Mouse (Mus musculus) CD4-positive helper T cell, adult 2 months (primary cell): Measurements from ENCODE around the gene Rab37.

ENCODE experiments used
- DNase-seq: peaks from one replicate; pipeline ENCODE4 v3.0.0-alpha.2; 2012; ENCODE audit warnings: low read depth, missing footprints, low spot score

Rab37 gene

DNA sequence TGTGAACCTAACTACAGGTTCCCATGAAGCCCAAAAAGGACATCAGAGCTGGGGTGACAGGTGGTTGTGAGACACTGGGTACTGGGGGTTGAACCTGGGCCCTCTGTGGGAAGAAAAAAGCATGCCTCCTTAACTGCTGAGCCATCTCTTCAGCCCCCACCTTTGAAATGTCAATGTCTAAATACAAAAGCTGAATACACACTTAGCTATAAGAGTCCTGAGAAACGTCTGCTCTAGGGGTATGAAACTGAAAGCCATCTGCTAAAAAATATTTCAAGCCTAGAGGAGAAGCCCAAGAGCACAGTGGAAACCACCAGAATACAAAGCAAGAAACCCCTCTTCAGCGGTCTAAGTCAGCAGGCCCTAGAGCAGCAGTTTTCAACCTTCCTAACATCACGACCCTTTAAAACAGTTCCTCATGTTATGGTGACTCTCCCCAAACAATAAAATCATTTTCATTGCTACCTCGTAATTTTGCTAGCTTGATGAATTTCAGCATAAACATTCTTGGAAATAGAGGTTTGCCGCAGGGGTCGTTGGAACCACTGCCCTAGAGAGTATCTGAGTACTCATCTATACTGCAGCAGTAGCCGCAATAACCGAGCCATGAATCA is 40.6 kb downstream of the Rab37 start:
- no peak for DNase-seq

DNA sequence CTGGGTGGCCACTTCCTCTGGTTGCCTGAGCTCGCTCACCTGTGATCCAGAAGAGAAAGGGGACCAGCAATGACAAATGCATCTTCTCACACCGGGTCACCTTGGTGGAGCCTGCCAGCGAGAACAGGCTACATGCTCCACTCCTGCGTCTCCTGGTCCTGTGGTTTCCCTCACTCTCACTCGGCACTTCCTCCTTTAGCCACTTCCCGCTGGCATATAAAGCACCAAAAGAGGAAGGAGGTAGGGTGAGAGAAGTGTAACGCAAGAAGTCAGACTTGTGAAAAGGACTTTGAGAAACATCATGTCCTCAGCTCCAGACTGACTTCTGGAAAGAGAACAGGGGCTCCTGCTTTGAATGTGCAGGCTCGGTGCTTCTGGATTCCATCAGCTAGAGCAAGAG is 42.6 kb downstream of the Rab37 start, which contains the start of gene Cd300lf:
Gene Cd300lf (minus strand): TSS at position 193 of the 400 bp plus-strand sequence.
- no peak for DNase-seq

DNA sequence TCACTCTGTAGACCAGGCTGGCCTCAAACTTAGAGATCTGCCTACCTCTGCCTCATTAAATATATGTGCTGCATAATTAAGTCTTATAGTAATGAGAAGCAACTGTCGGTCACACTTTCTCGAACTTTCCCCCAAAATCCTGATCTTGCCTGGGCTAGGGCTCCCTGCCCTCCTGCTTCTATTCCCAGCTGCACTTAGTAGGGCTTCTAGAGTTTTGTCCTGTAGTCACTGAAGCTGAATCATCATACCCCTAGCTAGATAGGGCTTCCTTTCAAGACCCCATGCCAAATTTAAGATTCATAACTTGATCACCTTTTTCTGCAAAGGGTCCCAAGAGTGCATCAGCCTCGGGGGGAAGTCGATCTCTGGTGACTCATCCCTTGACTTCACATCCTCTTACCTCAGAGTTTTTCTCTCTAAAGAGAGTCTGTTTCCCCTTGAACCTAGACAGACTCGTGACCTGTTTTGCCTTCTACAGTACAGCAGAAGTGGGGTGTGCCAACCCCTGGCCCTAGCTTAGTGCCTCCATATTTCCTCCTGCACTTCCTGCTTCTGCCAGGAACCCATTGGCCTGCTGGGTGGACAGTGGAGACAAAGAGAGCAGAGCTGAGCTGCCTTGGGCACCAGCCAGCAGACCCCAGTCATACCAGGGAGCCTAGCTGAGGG is 47.5 kb downstream of the Rab37 start:
- no peak for DNase-seq

DNA sequence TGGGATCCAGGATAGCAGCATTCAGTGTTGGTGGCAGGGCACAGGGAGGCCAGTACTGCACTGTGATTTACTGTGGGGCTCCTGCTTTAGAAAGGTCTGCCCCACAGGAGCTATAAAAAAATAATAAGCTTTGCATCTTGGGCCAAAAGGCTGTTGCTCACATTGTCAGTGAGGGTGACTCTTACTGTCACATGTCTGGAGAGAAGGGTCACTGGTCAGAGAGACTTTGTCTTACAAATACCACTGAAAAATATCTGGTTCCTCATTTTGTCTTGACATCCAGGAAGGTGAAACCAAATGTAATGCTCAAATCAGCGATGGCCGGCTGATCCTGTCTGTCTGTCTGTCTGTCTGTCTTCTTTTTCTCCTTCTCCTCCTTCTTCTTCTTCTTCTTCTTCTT is 50.7 kb downstream of the Rab37 start:
- no peak for DNase-seq

DNA sequence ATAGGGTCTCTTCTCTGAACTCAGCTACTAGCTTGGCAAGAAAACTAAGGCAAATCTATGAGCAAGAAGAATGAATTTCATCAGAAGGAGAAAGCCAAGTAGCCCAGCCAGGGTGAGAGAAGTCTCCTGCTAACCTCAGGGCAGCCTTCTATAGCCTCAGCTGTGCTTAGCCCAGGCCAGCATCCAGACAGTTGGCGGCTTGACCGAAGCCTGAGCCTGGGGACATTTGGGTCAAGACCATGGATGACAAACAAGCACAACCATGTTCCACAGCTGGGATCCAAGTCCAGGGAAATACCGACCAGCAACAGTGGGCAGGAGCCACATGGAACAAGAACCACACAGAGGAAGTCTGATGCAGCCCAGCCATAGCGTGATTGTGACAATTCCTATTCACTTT is 56.6 kb downstream of the Rab37 start:
- DNase-seq = no peak

DNA sequence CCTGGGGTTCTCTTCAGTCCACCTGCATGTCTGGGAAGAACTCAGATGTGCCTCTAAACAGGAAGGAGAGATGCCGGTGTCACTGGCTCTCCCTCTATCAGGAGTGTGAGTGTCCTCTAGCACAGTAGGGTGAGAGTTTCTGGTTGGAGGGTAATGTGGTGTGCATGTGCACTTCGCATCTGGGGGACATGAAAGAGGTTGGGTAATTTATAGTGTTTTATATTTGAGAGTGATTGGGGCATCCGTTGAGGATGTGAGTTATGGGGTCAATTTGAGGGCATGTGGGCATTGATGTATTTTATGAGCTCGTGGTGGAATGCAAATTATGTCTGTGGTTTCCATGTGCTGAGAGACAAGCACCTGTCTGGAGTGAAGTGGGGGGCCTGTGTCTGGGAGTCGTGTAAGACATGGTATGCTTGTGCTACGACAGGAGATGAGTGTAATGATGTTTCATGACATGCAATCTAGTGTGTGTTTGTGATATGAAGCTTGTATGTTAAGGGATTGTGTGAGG is 59.6 kb downstream of the Rab37 start:
- DNase-seq = no peak

DNA sequence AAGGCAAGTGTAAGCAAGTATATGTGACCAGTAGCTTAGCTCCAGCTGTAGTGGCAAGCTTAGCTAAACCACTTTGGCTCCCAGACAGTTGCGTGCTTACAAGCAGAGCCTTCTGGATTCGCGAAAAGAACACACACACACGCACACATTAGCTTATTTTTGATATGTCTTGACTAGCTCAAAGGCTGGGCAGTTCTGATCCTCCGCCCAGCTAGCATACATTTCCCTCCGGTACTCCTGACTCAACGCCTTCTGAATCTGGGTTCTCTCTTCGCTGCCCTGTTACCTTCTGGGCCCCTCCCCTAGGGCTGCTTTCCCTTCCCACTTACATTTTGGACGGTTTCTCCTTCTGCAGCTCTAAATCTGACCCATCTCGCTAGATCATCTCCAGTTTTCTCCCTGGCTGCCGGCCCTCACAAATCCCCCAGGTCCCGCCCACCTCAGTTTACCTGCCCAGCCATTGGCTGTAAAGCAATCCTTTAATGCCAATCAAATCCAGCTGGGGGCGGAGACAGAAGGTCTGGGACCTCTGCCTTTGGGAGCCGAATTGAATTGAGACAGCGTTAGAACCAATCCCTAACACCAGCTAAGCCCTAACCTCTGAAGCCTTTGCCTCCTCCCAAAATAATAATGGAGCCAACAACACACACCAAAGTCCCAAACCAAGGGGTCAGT is 60.7 kb downstream of the Rab37 start:
- no peak for DNase-seq

DNA sequence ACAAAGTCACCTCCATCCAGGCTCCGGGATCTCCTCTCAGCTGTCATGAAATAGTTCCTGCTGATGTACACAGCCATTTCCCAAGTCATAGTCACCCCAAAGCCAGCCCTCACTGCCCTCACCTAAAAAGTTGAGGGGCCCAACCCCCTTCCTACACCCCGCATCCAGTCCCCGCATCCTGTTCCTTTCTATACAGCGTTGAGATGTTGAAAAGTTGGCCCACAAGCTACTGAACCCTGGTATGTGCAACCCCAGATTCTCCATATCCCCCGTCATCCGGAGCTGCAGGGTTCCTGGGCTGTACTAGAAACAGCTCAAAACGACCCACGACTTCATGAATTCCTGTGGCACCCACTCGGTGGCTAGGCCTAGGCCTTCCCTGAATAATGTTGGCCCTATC is 61.9 kb downstream of the Rab37 start:
- no peak for DNase-seq

DNA sequence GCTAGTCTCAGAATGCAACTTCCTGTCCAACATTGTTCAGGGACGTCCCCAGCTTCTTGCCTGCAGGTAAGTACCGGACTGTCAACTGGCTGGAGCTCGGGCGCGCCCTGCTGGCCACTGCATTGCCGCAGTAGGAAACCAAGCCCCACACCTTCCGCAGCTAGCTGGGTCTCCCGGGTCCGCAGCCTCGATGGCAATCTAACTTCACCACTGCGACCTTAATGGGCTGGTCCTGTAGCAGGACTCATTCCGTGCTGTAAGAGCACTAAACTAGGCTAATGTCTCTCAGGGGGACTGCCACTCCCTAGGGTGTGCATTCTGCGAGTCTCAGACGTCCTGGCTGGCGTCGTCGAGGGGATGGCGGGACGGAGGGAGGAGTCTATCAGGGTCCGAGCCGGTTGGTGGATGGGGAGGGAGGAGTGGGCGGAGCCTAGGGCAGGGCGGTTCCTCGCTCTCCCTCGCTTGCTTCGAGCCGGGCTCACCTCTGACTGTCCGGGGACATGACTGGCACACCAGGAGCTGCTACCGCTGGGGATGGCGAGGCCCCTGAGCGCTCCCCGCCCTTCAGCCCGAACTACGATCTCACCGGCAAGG is 62.6 kb downstream of the Rab37 start:
- peak; percentile 95 for DNase-seq

DNA sequence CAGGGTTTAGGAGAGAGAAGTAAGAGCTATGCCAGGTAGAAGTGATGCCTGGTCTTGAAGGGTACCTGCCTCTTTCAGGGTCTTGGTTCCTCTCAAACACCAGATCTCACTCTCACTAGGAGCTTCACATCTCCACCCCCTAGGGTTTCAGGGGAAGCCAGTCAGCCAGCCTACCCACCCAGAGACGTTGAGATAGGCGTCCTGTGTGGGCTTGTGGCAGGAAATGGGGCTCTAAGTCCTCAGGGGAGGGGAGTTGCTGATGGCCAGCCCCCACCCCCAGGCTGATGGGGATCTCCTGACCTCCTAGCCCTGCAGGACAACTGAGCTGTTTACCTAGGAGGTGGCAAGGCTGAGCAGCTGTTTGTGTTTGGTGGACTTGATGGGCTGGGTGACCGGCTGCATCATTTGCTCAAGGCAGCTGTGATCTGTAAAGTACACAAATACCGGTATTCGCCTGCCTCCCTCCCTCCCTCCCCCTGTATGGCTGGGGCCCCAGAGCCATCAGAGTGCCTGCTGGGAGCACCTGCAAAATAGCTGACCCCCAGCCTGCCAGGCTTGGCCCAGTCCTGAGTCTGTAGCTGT is 63.9 kb downstream of the Rab37 start:
- DNase-seq = peak; percentile 69

DNA sequence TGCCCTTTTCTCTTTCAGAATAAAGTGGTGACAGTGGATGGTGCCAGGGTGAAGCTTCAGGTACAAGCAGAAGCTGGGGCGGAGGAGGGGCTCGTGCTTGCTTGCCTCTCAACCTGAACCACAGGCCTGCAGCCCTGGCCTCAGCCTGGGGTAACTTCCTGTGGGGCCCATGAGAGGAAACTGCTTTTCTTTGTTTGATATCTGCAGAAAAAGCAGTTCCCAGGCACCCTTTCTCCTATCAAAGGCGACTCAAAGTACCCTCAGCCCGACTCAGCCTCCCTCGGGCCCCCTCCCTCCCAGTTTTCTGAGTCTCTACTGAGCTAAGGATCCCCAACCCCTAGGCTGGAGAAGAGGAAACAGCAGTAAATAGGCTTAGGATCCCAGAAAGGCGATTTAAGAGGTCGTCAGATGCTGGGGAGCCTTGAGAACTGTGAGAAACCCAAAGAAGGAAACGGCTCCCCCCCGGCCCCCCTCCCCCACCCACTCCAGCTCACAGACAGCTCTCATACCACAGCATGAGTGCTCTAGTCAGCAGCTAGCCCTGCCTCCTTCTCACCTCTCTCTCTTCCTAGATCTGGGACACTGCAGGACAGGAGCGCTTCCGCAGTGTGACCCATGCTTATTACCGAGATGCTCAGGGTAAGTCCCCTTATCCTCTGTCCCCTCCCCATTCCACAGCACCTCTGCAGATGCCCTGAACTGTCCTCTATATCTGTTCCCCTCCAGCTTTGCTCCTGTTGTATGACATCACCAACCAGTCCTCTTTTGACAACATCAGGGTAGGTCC is 66.9 kb downstream of the Rab37 start:
- peak; percentile 88 for DNase-seq

DNA sequence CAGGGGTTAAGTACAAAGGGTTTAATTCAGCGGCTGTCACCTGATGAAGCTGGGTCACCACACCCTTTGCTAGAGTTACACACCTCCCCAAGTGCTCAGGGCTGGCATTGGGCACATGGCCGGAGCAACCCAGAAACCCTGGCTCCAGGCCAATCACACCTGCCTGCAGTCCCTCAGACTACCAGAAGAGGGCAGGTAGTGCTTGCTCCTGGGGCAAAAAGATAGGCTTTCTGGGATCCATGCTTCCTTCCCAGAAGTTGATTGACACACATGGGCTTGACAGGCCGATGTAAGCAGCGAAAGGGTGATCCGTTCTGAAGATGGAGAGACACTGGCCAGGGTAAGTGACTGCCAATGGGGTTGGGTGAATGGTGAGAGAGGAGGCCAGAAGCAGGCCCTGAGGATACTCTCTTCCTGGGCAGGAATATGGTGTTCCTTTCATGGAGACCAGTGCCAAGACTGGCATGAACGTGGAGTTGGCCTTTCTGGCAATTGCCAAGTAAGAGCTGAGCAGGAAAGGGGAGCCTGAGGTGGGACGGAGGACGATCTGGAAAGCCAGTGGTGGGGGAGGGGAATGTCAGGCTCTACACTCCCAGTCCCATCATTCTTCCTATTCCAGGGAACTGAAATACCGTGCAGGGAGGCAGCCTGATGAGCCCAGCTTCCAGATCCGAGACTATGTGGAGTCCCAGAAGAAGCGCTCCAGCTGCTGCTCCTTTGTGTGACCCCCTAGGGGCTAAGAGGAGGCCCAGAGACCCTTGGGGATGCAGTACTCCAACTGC is 69.0 kb downstream of the Rab37 start:
- peak; percentile 76 for DNase-seq

DNA sequence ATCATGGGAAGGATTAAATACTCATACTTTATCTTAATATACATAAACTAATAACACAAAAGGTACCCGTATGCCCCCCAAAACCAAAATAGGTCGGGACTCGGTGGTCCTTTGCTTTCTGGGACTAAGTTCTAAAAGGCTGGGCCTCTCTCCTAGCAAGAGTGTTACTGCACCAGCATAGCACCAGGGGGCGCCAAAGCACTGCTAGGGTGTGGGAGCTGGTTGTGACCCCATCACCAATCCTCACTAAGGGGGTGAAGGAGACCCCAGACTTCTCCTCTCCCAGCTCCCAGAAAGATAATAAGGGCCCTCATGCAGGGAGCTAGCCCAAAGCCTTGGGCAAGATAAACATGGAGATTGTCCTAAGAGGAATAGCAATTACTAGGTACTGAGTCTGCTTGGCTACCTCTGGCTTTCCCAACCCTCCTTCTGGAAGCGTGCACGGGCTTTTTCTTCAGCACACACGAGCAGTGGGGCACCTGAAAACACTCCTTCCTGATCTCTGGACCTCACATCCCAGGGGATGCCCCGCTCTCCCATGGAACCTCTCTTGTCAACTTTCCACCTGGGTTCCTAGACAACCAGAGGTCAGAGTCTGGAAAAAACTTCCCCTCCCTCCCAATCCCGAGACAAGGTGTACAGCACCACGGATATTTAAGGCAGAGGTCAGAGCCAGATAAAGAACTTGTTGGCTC is 69.8 kb downstream of the Rab37 start:
- DNase-seq = peak; percentile 75

DNA sequence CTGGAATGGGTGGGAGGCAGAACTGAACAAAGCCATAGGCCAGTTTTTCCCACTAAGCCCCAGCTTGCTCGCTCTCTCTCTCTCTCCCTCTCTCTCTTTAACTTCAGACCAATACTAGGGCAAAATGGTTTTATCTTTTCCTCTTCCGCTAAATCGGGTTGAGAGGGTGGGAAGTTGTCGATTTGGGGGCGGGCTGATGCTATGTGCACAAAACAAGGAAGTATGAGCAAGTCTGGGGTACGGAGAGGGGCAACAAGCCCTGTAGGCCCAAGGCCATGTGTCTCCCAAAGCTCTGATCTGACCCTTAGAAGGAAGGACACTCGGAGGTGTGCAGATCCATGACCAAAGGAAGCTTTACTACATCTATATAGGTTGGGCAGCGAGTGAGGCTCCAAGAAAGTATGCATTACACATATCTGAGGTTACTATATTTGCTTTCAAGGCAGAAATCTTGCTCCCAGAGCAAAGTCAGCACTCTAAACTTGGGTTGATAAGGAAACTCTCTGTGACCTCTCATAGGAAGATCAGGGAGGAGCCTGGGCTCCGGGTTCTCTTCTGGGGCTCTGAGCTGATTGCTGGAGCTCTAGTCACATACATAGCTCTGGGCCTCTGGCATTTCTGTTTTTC is 70.5 kb downstream of the Rab37 start:
- DNase-seq = peak; percentile 72

DNA sequence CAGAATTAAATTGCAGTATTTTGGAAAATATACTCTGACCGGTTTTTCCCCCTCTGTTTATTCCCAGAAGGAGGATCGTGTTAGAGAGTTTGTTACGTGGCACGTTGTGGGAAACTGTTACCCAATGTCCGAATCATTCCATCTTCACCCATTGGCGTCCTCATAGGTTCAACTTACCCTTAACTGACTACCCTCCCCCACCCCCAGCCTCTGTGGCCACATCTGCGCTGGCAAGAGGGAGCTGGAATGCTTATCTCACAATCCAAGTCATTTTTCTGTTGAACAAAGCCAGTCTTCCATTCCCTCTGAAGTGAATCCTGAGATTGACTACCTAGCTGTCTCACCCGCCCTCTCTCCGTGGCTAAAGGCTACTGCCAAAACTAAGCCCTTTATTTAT is 71.0 kb downstream of the Rab37 start:
- DNase-seq = peak; percentile 33

DNA sequence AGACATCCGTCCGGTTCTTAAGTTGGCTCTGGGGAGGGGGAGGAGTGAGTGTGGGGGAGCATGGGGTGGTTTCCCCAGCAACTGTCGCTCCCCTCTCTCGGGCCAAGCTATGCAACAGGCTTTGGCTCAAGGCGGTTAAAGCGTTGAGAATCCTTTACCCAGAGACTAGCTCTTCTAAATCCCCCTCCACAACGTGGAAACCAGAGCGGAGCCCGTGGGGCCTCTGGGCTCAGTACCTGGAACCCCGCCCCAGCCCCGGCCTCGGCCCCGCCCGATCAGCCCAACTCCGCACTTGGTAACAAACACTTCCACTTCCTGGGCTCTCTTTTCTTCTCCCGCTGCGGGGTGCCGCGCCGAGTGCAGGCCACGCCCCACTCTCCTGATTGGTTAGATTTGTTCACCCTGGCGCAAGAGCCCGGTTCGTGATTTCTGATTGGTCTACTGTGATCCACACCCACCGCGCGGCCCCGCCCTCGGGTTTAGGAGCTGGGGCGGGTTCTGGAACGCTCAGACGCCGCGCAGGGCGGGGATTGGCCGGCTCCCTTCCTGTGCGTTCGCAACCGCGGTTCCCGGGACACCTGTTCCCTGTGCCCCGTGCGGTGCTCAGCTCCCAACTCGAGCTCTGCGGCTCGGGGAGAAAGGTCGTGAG is 71.7 kb downstream of the Rab37 start, which contains the start of gene Slc9a3r1:
Gene Slc9a3r1 (plus strand): TSS at position 510 of the 649 bp plus-strand sequence.
- peak; percentile 99 for DNase-seq

DNA sequence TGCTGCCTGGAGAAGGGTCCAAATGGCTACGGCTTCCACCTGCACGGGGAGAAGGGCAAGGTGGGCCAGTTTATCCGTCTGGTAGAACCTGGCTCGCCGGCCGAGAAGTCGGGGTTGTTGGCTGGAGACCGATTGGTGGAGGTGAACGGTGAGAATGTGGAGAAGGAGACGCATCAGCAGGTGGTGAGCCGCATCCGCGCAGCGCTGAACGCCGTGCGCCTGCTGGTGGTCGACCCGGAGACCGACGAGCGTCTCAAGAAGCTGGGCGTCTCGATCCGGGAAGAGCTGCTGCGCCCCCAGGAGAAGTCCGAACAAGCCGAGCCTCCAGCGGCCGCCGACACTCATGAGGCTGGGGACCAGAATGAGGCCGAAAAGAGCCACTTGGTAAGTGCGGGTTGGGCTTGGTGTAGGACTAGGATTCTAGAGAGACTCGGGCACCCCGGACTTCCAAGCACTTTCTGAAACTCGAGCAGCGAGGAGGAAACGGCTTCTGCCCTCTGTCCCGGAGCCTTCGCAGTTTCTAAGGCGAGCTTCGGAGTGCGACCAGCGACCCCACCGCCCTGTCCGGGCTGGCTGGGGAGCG is 72.4 kb downstream of the Rab37 start:
- DNase-seq = peak; percentile 81

DNA sequence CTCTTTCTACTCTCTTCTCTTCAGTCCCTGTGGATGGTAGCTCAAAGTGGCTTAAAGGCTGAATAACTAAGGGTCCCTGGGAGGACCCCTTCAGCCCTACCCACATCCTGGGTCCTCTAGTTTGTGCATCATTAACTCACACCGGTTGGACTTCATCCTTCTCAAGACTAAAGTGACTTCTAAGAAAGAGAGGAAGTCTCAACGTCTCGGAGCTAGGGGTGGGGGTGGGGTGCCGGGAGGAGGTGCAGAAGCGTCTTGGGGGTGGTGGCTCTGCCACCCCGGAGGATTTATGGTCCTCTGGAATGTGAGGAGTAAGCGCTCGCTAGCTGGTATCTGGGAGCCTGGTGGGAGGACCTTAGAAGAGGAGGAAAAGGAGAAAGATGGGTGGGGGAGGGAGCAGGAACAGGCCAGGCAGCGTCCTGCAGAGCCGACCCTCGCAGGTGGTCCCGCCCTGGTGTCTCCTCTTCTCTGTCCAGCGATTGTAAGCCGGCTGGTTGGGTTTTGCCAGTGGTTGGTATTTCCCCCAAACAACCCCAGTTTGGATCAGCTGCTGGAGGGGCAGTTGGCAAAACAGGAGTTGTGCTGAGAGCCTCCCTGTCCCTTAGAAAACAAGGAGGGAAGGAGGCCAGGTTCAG is 73.2 kb downstream of the Rab37 start:
- peak; percentile 62 for DNase-seq
